Mouse (Mus musculus) NIH3T3 (cell line): ENCODE measurements at regions not wholly inside any gene's neighbourhood (a gene's known extent, or its start where the extent isn't known, plus 50 kb on each side); places are given as distances from the start of the nearest gene placed in this dataset.

ENCODE experiments used
- DNase-seq: peaks from one replicate; pipeline ENCODE4 v3.0.0-alpha.2; 2012; ENCODE audit warnings: low read depth

DNA sequence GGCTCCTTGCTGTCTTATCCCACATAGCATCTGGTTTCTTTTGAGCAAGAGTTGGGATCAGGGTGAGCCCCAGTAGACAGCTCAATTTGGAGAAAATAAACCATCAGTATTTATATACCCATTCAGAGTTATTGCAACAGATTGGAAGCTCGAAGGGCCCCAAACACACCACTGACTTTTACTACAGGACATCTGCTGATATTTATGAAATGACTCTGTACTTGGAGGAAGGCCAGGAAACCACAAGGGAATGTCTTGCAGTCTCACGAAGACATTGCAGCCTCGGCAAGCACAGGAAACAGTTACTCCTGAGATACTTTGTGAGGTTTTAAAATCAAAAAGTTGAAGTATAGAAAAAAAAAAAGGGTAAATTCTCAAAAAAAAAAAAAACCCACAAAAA, 375.1 kb upstream of the 4931408C20Rik start:
- DNase-seq: peak; percentile 6
